Mouse (Mus musculus) spleen, postnatal 14 days (tissue): ENCODE results near the gene Tango2.

Experiments used
- DNase-seq, 2 experiments: peaks; one replicate each; pipeline ENCODE4 v3.0.0; 2021 to 2022; ENCODE audit warnings: low spot score in 2 of 2

Gene Tango2

GRCm38 (mm10) chr16:18253866-18254265 is 94.0 kb downstream of the Tango2 start:
- DNase-seq: no peak

GRCm38 (mm10) chr16:18252736-18253135 is 95.2 kb downstream of the Tango2 start:
- no peak for DNase-seq

GRCm38 (mm10) chr16:18250828-18251790 is 96.8 kb downstream of the Tango2 start:
- DNase-seq: no peak
